Mouse (Mus musculus): ENCODE data around the gene Zdbf2.

- TF ChIP-seq CTCF (IDR thresholded peaks at IDR 0.05; ENCODE audit: low read depth) (no peak), EP300 (IDR thresholded peaks at IDR 0.05; ENCODE audit: low read depth) (no peak)
These were observed 36.6 kb downstream of the Zdbf2 start for GRCm38 (mm10) chr1:63309661-63310060.
